Mouse (Mus musculus): ENCODE results near the gene Ctbp2. TPM values are rescaled to one million over a fixed set of nuclear protein-coding genes. Genes with fewer than 3 reads are reported as not detected.

Gene Ctbp2
- polyA plus RNA-seq, 1 experiment, result 11.8 TPM

GRCm38 (mm10) chr7:133039556-133040255, 84.4 kb downstream of the Ctbp2 start:
- Histone ChIP-seq H3K4me3 (ENCODE audit: extremely low read depth, insufficient read depth, insufficient read length) (no peak overlapping the region), H3K27me3 (ENCODE audit: control insufficient read depth, insufficient read depth, low read length) (no peaks in the 10 kb centered on the region), H3K4me1 (ENCODE audit: control insufficient read depth, insufficient read depth, insufficient read length) (no peaks in the 10 kb centered on the region), H3K27ac (ENCODE audit: insufficient read depth, low read length) (no peak overlapping the region), H3K36me3 (ENCODE audit: control insufficient read depth, insufficient read depth, low read length) (no peaks in the 10 kb centered on the region)
- DNase-seq (ENCODE audit: low read depth in 1 of 2, low spot score in 2 of 2), result no peak
- TF ChIP-seq CTCF (IDR thresholded peaks at IDR 0.05; ENCODE audit: extremely low read depth, insufficient read depth, insufficient read length, insufficient replicate concordance) (no peak), POLR2A (IDR thresholded peaks at IDR 0.05; ENCODE audit: low read depth, low read length) (no peak)
- whole genome bisulfite sequencing, result 81% methylated on average over 3 of the region's 3 CpGs

DNA sequence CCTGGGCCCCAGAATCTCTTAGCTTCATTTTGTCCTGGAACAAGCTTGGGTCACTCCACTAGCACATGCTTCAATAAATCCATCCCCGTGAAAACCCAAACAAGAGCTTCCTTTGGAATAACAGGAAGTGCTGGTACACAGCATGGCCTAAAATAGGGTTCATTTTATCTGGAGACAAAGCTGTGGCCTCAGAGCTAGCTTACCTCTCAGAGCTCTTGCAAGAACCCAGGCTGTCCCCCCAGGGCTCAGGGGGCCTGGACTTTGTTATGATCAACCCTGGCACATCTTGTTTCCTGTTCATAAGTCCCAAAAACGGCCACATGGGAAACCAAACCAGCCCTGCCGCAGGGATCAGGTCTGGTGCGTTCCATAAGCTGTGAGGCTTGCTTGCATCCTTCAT, 86.5 kb downstream of the Ctbp2 start:
- no peaks in the 10 kb centered on the region for H3K4me1 ChIP-seq (ENCODE audit: control insufficient read depth, insufficient read depth, insufficient read length)
- TF ChIP-seq CTCF (IDR thresholded peaks at IDR 0.05; ENCODE audit: extremely low read depth, insufficient read depth, insufficient read length, insufficient replicate concordance) (no peak), POLR2A (IDR thresholded peaks at IDR 0.05; ENCODE audit: low read depth, low read length) (no peak)
- no peaks in the 10 kb centered on the region for H3K36me3 ChIP-seq (ENCODE audit: control insufficient read depth, insufficient read depth, low read length)
- no peak overlapping the region for H3K27ac ChIP-seq (ENCODE audit: insufficient read depth, low read length)
- no peak overlapping the region for H3K4me3 ChIP-seq (ENCODE audit: extremely low read depth, insufficient read depth, insufficient read length)
- WGBS, result 58% methylated on average over 4 of the region's 4 CpGs
- H3K27me3 ChIP-seq (ENCODE audit: control insufficient read depth, insufficient read depth, low read length), result no peaks in the 10 kb centered on the region
- no peak for DNase-seq (ENCODE audit: low read depth in 1 of 2, low spot score in 2 of 2)

- Histone ChIP-seq H3K27me3 (ENCODE audit: control insufficient read depth, insufficient read depth, low read length) (no peaks in the 10 kb centered on the region), H3K4me3 (ENCODE audit: extremely low read depth, insufficient read depth, insufficient read length) (no peak overlapping the region), H3K36me3 (ENCODE audit: control insufficient read depth, insufficient read depth, low read length) (no peaks in the 10 kb centered on the region), H3K27ac (ENCODE audit: insufficient read depth, low read length) (no peak overlapping the region), H3K4me1 (ENCODE audit: control insufficient read depth, insufficient read depth, insufficient read length) (no peaks in the 10 kb centered on the region)
- DNase-seq (ENCODE audit: low read depth in 1 of 2, low spot score in 2 of 2), result no peak
- no peak for TF ChIP-seq CTCF (IDR thresholded peaks at IDR 0.05; ENCODE audit: extremely low read depth, insufficient read depth, insufficient read length, insufficient replicate concordance)
- 80% methylated on average over 5 of the region's 5 CpGs for WGBS
Observed at GRCm38 (mm10) chr7:133037217-133037616, 86.9 kb downstream of the Ctbp2 start.

GRCm38 (mm10) chr7:133035901-133036300, 88.3 kb downstream of the Ctbp2 start:
- Histone ChIP-seq H3K36me3 (ENCODE audit: control insufficient read depth, insufficient read depth, low read length) (no peaks in the 10 kb centered on the region), H3K4me1 (ENCODE audit: control insufficient read depth, insufficient read depth, insufficient read length) (no peaks in the 10 kb centered on the region), H3K4me3 (ENCODE audit: extremely low read depth, insufficient read depth, insufficient read length) (no peak overlapping the region), H3K27ac (ENCODE audit: insufficient read depth, low read length) (no peak overlapping the region), H3K27me3 (ENCODE audit: control insufficient read depth, insufficient read depth, low read length) (no peaks in the 10 kb centered on the region)
- TF ChIP-seq CTCF (IDR thresholded peaks at IDR 0.05; ENCODE audit: extremely low read depth, insufficient read depth, insufficient read length, insufficient replicate concordance), result no peak
- no peak for TF ChIP-seq POLR2A (IDR thresholded peaks at IDR 0.05; ENCODE audit: low read depth, low read length)
- no peak for DNase-seq (ENCODE audit: low read depth in 1 of 2, low spot score in 2 of 2)

- WGBS, result 55% methylated on average over 9 of the region's 9 CpGs
- Histone ChIP-seq H3K4me1 (ENCODE audit: control insufficient read depth, insufficient read depth, insufficient read length) (no peaks in the 10 kb centered on the region), H3K27ac (ENCODE audit: insufficient read depth, low read length) (no peak overlapping the region), H3K4me3 (ENCODE audit: extremely low read depth, insufficient read depth, insufficient read length) (no peak overlapping the region), H3K27me3 (ENCODE audit: control insufficient read depth, insufficient read depth, low read length) (no peaks in the 10 kb centered on the region), H3K36me3 (ENCODE audit: control insufficient read depth, insufficient read depth, low read length) (no peaks in the 10 kb centered on the region)
- DNase-seq (ENCODE audit: low read depth in 1 of 2, low spot score in 2 of 2), result no peak
- TF ChIP-seq CTCF (IDR thresholded peaks at IDR 0.05; ENCODE audit: extremely low read depth, insufficient read depth, insufficient read length, insufficient replicate concordance), result peak; percentile 51; the same call in 1 of the 2 replicates
- no peak for TF ChIP-seq POLR2A (IDR thresholded peaks at IDR 0.05; ENCODE audit: low read depth, low read length)
Observed at GRCm38 (mm10) chr7:133032589-133033203, 91.5 kb downstream of the Ctbp2 start.

GRCm38 (mm10) chr7:133029496-133030047, 94.6 kb downstream of the Ctbp2 start:
- Histone ChIP-seq H3K27ac (ENCODE audit: insufficient read depth, low read length) (no peak overlapping the region), H3K4me3 (ENCODE audit: extremely low read depth, insufficient read depth, insufficient read length) (no peak overlapping the region), H3K36me3 (ENCODE audit: control insufficient read depth, insufficient read depth, low read length) (no peaks in the 10 kb centered on the region), H3K27me3 (ENCODE audit: control insufficient read depth, insufficient read depth, low read length) (no peaks in the 10 kb centered on the region), H3K4me1 (ENCODE audit: control insufficient read depth, insufficient read depth, insufficient read length) (no peaks in the 10 kb centered on the region)
- WGBS, result 74% methylated on average over 8 of the region's 8 CpGs
- DNase-seq (ENCODE audit: low read depth in 1 of 2, low spot score in 2 of 2), result no peak
- no peak for TF ChIP-seq POLR2A (IDR thresholded peaks at IDR 0.05; ENCODE audit: low read depth, low read length)
- no peak for TF ChIP-seq CTCF (IDR thresholded peaks at IDR 0.05; ENCODE audit: extremely low read depth, insufficient read depth, insufficient read length, insufficient replicate concordance)

- H3K27ac ChIP-seq (ENCODE audit: insufficient read depth, low read length), result no peak overlapping the region
- 76% methylated on average over 8 of the region's 8 CpGs for WGBS
- H3K36me3 ChIP-seq (ENCODE audit: control insufficient read depth, insufficient read depth, low read length), result no peaks in the 10 kb centered on the region
- H3K4me1 ChIP-seq (ENCODE audit: control insufficient read depth, insufficient read depth, insufficient read length), result no peaks in the 10 kb centered on the region
- H3K4me3 ChIP-seq (ENCODE audit: extremely low read depth, insufficient read depth, insufficient read length), result no peak overlapping the region
- TF ChIP-seq CTCF (IDR thresholded peaks at IDR 0.05; ENCODE audit: extremely low read depth, insufficient read depth, insufficient read length, insufficient replicate concordance) (no peak), POLR2A (IDR thresholded peaks at IDR 0.05; ENCODE audit: low read depth, low read length) (no peak)
- no peak for DNase-seq (ENCODE audit: low read depth in 1 of 2, low spot score in 2 of 2)
- H3K27me3 ChIP-seq (ENCODE audit: control insufficient read depth, insufficient read depth, low read length), result no peaks in the 10 kb centered on the region
Observed at GRCm38 (mm10) chr7:133029004-133029403, 95.2 kb downstream of the Ctbp2 start.
